Mouse (Mus musculus) forebrain, embryonic 15.5 days (tissue): ENCODE data around the gene Il21. TPM values are rescaled to one million over a fixed set of nuclear protein-coding genes. Genes with fewer than 3 reads are reported as not detected.

Experiments
- ATAC-seq: fragments of 200-750 bp; cut with Nextera tagmentation; replicated peaks from 2 replicates; pipeline ENCODE4 v1.8.0; 2017; ENCODE audit warnings: mild to moderate bottlenecking, moderate TSS enrichment, moderate library complexity
- H3K27ac ChIP-seq: fragments of 300-500 bp; sonication (generic); replicated peaks from 2 replicates; pipeline ENCODE4 v1.5.1; 2015; ENCODE audit warnings: mild to moderate bottlenecking, inconsistent platforms
- H3K27me3 ChIP-seq: fragments of 300-500 bp; sonication (generic); 2 replicates; pipeline ENCODE4 v1.6.1; 2015; ENCODE audit warnings: inconsistent platforms
- H3K36me3 ChIP-seq: fragments of 300-500 bp; sonication (generic); 2 replicates; pipeline ENCODE4 v1.6.1; 2015; ENCODE audit warnings: mild to moderate bottlenecking, inconsistent platforms
- H3K4me1 ChIP-seq: fragments of 300-500 bp; sonication (generic); 2 replicates; pipeline ENCODE4 v1.6.1; 2015; ENCODE audit warnings: inconsistent platforms
- H3K4me2 ChIP-seq: fragments of 300-500 bp; sonication (generic); replicated peaks from 2 replicates; pipeline ENCODE4 v1.6.1; 2015; ENCODE audit warnings: mild to moderate bottlenecking, inconsistent platforms
- H3K4me3 ChIP-seq: fragments of 300-500 bp; sonication (generic); 2 replicates; pipeline ENCODE4 v1.5.1; 2015; ENCODE audit warnings: mild to moderate bottlenecking, inconsistent platforms
- H3K9ac ChIP-seq: fragments of 300-500 bp; sonication (generic); replicated peaks from 2 replicates; pipeline ENCODE4 v1.6.1; 2015; ENCODE audit warnings: mild to moderate bottlenecking, inconsistent platforms
- H3K9me3 ChIP-seq: fragments of 300-500 bp; sonication (generic); 2 replicates; pipeline ENCODE4 v1.6.1; 2016; ENCODE audit warnings: inconsistent platforms
- WGBS: fragments of 180-500 bp; shearing (Covaris S2); methylation state at CpG from one replicate; pipeline ENCODE4 v1.1.7; 2015; ENCODE audit warnings: mixed read lengths; 5-methylcytosine and 5-hydroxymethylcytosine counted together
- microRNA-seq: library from miRNA; unstranded; fragments of <30 nt; microRNA quantifications from one replicate; pipeline ENCODE4, GENCODE M21; 2016
- polyA plus RNA-seq: library from polyadenylated mRNA; unstranded; fragments of >200 nt; fragmentation: Nextera tagmentation; extraction: Ambion mirVana; gene quantifications from 2 replicates; pipeline ENCODE4 v1.2.1, GENCODE M21; 2015

Il21 gene
- polyA plus RNA-seq, 1 experiment from 2014 or later, result not detected

DNA sequence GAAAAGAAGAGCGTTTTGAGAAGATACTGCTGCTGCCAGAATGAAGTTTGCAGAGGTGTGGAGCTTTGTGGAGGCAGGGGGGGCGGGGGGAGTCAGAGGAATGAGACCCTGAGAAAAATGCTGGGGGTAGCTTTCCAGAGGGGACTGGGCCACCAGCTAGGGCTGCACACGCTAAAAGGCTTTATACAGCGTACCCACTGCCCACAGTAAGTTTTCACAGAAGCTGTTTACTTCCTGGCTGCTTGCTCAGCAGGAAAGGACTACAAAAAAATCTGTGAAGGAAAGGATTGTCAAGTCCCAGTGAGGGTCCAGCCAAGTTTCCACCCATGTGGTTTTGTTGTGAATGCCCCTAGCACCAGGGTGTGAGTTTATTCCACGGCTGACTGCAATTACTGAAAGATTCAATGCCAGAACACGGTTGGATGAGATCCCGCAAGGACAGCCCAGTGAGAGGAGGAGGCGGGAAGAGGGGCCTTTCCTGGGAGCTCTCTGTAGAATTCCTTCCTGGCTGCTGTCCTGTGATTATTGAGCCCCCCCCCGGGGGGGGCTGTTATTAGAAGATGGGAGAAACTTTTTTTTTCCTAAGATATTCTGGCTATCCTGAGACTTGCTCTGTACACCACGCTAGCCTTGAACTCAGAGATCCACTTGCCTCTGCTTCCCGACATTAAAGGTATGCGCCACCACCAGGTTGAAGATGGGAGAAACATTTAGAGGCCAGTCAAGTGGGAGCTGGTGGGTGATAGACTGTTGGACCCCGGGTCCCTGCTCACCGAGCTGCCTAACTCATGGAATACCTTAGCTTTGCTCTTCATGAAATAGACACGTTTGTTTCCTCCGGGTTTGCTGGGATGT is 49.8 kb downstream of the Il21 start:
- H3K4me2 ChIP-seq, result no peak overlapping the region
- ATAC-seq, result peak; percentile 91
- H3K9me3 ChIP-seq, result no peaks in the 10 kb centered on the region
- H3K27ac ChIP-seq, result no peak overlapping the region; the same call in 1 of the 2 replicates
- H3K4me3 ChIP-seq, result no peak overlapping the region
- no peaks in the 10 kb centered on the region for H3K36me3 ChIP-seq
- no peaks in the 10 kb centered on the region for H3K27me3 ChIP-seq
- WGBS, result 23% methylated on average over 16 of the region's 16 CpGs
- peaks cover 19% of the 10 kb centered on the region for H3K4me1 ChIP-seq
- no peak overlapping the region for H3K9ac ChIP-seq

DNA sequence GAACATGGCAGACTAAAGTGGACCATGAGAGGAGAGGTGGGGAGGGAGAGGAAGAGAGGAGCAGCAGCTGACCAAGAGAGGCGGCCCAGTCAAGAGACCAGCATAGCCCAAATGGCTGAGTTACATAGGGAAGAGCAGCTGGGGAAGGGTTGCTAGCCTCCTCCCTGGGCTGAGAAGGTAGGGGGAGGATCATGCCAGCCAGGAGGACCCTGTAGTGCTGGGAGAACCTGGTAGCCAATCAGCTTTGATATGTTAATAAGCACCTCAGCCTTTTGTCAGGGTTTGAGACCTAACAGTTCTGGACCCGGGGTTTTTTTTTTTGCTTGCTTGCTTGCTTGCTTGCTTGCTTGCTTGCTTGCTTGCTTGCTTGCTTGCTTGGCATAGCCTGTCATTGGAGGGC is 51.4 kb downstream of the Il21 start:
- ATAC-seq, result no peak
- Histone ChIP-seq H3K36me3 (no peaks in the 10 kb centered on the region), H3K9me3 (no peaks in the 10 kb centered on the region), H3K27me3 (no peaks in the 10 kb centered on the region), H3K27ac (no peak overlapping the region), H3K9ac (no peak overlapping the region), H3K4me3 (no peak overlapping the region), H3K4me1 (peaks cover 19% of the 10 kb centered on the region), H3K4me2 (no peak overlapping the region)
- 18% methylated on average over 2 of the region's 2 CpGs for WGBS

DNA sequence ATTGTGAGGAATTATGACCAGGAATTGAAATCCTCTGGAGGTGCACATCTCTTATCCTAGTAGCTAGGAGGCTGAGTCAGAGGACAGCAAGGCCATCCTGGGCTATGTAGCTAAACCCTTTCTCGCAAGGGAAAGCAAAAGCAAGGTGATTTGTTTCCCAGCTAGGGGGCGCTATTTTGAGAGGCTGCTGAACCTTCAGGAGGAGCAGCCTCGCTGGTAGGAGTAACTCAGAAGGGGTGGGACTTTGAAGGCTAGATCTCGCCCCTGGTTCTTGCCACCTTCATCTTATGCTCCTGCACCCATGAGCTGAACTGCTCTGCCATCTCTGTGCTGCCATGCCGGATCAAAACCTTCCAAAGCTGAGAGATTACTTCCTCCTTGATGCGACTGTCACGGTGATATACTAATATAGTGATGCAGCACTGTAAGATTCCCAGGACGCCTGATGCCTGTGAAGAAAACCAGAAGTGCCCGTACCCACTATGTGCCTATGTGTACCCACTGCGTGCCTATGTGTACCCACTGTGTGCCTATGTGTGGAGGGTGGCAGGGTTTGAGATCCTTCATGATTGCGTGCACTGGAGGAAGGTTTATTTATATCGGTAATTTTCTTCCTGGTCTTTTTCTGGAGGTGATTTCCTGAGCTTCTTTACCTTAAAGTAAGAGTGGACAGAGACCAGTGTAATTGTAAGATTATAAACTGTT is 52.2 kb downstream of the Il21 start:
- H3K36me3 ChIP-seq, result no peaks in the 10 kb centered on the region
- H3K4me1 ChIP-seq, result peaks cover 19% of the 10 kb centered on the region
- no peak overlapping the region for H3K9ac ChIP-seq
- no peak overlapping the region for H3K4me3 ChIP-seq
- H3K27me3 ChIP-seq, result no peaks in the 10 kb centered on the region
- WGBS, result 86% methylated on average over 12 of the region's 12 CpGs
- no peak overlapping the region for H3K27ac ChIP-seq
- H3K9me3 ChIP-seq, result no peaks in the 10 kb centered on the region
- no peak overlapping the region for H3K4me2 ChIP-seq
- ATAC-seq, result no peak

DNA sequence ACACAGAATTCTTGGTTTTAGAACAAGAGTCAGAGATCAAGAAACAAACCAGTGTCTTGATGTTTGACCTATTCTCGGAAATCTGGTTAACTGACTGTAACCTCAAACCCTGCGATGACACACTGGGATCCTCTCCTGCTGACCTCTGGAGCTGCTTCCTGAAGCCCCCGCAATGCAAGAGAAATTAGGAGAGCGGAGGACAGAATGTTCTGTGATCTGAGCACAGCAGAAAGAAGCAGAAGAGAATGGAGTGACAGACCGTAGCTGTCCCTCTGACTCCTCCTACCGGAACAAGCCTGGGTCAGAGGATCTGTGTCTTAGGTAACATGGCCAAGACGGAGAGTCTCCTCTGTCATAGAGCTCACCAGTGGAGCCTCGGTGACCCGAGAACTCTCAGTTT is 53.0 kb downstream of the Il21 start:
- Histone ChIP-seq H3K9ac (no peak overlapping the region), H3K27me3 (no peaks in the 10 kb centered on the region), H3K27ac (no peak overlapping the region), H3K4me2 (no peak overlapping the region), H3K9me3 (no peaks in the 10 kb centered on the region), H3K4me3 (no peak overlapping the region), H3K4me1 (peaks cover 19% of the 10 kb centered on the region), H3K36me3 (no peaks in the 10 kb centered on the region)
- ATAC-seq, result no peak
- WGBS, result 95% methylated on average over 9 of the region's 9 CpGs

DNA sequence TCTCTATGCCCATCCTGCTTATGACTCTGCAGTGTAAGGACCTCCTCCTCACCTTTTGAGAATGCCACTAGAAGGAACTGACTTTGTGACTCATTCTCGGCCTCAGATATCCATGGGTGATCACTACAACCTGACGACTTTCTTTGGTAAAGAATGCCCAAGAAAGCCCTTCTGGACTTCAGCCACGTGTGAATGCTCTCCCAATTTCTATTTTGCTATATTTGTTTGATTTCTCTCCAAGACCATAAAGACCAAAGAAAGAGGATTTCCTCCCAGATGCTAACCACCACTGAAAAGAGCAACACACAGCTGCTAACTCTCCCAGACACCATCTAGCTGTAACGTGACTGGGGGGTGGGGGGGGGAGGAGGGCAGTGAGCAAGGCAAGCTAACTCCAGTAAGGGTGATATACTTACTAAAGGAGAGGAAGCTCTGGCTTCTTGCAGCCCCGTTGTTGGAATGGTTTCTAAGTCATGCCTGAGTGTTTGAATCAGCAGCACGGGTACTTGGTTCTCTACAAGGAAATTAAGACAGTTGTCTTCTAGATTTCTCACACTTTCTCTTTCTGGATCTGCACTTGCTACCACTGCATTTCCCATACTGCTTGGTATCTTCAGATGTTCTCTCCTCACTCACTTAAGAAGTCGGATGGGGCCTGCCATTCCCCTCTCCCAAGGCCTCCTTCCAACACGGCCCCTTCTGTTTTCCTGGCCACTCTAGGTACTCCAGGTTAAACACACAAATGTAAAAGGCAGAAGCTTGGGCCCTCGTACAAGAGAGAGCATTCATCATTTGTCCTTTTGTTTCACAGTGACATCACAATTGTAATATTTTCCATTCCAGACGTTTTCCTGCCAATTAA is 57.5 kb downstream of the Il21 start:
- no peaks in the 10 kb centered on the region for H3K27me3 ChIP-seq
- no peak overlapping the region for H3K4me2 ChIP-seq
- WGBS, result 74% methylated on average over 10 of the region's 10 CpGs
- no peaks in the 10 kb centered on the region for H3K4me1 ChIP-seq
- no peaks in the 10 kb centered on the region; the same call in 1 of the 2 replicates for H3K9me3 ChIP-seq
- ATAC-seq, result no peak
- no peak overlapping the region for H3K9ac ChIP-seq
- H3K4me3 ChIP-seq, result no peak overlapping the region
- no peak overlapping the region for H3K27ac ChIP-seq
- H3K36me3 ChIP-seq, result no peaks in the 10 kb centered on the region

GRCm38 (mm10) chr3:37173285-37173684 is 59.2 kb downstream of the Il21 start:
- no peak overlapping the region for H3K27ac ChIP-seq
- H3K4me3 ChIP-seq, result no peak overlapping the region
- ATAC-seq, result no peak
- H3K4me1 ChIP-seq, result no peaks in the 10 kb centered on the region
- no peaks in the 10 kb centered on the region for H3K27me3 ChIP-seq
- no peak overlapping the region for H3K4me2 ChIP-seq
- 91% methylated on average over 8 of the region's 8 CpGs for WGBS
- H3K36me3 ChIP-seq, result no peaks in the 10 kb centered on the region
- H3K9me3 ChIP-seq, result no peaks in the 10 kb centered on the region; the same call in 1 of the 2 replicates
- no peak overlapping the region for H3K9ac ChIP-seq

Small RNA genes within 50 kb of the gene (microRNA-seq; reads per million reads assigned to microRNA genes)
- not detected for gene Gm24169

Other genes with a start within 250 kb of the Il21 start
- gene Adad1, start 169.1 kb downstream of the Il21 start, polyA plus RNA-seq, result 0.43 TPM in 1 of 2 replicates, not detected in the other
- gene Il2, start 106.7 kb downstream of the Il21 start, polyA plus RNA-seq, result 0.34 and 0.62 TPM in 2 replicates
- gene Bbs12, start 79.9 kb upstream of the Il21 start, polyA plus RNA-seq, result 5.2 and 5.7 TPM in 2 replicates
- 2.0 and 2.1 TPM in 2 replicates for gene Cetn4, start 80.1 kb upstream of the Il21 start, polyA plus RNA-seq
- 0.37 and 0.69 TPM in 2 replicates for gene Fgf2, start 115.7 kb upstream of the Il21 start, polyA plus RNA-seq
- 33.7 and 34.7 TPM in 2 replicates for gene Spata5, start 187.3 kb upstream of the Il21 start, polyA plus RNA-seq
- gene Nudt6, start 187.6 kb upstream of the Il21 start, polyA plus RNA-seq, result 5.1 and 5.9 TPM in 2 replicates